Mouse (Mus musculus): ENCODE data around the gene Kl. TPM values are rescaled to one million over a fixed set of nuclear protein-coding genes. Genes with fewer than 3 reads are reported as not detected.

Gene Kl
- polyA plus RNA-seq, 1 experiment from 2014 or later, result 0.46 TPM

DNA sequence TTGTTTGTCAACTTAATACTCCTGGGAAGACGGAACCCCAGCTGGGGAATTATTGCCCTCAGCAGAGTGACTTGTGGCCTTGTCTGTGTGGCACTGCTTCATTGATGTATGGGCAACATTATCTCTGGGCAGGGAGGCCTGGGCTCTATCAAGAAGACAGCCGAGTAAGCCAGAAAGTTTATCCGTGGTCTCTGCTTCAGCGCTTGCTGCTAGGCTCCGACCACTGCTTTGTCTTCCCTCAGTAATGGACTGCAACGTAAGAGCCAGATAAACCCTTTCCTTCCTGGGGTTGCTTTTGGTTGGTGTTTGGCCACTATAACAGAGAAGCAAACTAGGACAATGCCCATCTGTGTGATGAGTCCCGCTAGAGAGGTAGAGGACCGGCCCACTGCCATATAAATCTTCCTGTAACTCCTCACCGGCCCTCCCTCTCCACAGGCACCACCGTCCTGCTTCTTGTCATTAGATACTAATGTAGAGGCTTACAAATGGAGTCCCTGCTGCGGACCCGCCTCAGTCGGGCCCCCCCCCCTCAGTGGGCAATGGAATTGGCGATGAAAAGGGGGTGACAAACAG is 25.1 kb downstream of the Kl start:
- no peak overlapping the region for H3K9ac ChIP-seq (ENCODE audit: low read depth, low read length)
- no peaks in the 10 kb centered on the region; the same call in 1 of the 2 replicates for H3K36me3 ChIP-seq (ENCODE audit: control insufficient read depth, insufficient read depth, low read length)
- H3K4me2 ChIP-seq, result 0 out of 2 replicates have a peak overlapping the region, but pooled peaks have one; percentile 14
- H3K27me3 ChIP-seq (ENCODE audit: control insufficient read depth, insufficient read depth, low read length), result no peaks in the 10 kb centered on the region
- WGBS (ENCODE audit: insufficient replicate concordance), result 43% methylated on average over 14 of the region's 14 CpGs
- no peak overlapping the region for H3K27ac ChIP-seq (ENCODE audit: low read depth, low read length)
- H3K4me3 ChIP-seq (ENCODE audit: low read depth, low read length), result no peak overlapping the region
- ATAC-seq (replicated peaks; ENCODE audit: insufficient number of reproducible peaks, low FRiP score, low TSS enrichment), result 0 out of 2 replicates have a peak, but pooled peaks have one; percentile 31
- H3K9me3 ChIP-seq (replicated peaks; ENCODE audit: control insufficient read depth, low read length), result peaks cover 3% of the 10 kb centered on the region
- H3K4me1 ChIP-seq (ENCODE audit: control insufficient read depth, insufficient read depth, low read length), result 0 out of 2 replicates have a peak, but pooled peaks cover 2% of the 10 kb centered on the region

DNA sequence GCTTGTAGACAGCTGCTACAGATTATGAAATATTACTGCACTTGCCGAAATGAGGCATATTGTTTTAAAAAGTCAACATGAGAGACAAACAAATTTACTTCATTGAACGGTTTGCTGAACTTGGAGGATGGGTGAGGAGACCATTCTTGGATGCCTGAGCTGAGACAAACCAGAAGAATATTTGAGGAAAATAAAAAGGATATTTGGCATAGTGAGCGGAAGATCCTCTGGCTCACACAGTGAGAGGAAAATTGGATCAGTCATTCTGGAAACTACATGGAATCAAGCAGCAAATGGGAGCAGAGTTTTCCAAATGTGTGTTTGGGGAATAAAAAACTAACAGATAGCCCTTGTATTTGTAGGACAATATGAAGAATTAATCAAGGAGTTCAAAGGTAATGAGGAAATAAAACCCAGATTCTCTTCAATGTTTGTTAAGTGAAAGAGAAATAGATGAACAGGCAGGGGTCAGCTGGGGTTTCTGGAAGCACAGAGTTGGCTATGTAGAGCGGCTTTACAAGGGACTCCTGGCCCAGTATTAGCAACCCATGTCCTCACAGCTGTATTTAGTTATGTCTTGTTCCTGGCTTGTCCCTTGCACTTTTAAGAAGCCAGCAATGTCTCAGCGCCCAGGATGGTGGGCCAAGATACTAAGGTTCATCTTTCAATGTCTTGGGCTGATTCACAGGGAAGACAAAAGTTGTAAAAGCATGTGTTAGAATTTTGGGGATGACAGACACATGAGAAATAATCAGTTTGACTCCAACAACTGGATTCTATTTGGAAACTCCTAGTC is 27.1 kb downstream of the Kl start:
- peaks cover 3% of the 10 kb centered on the region for H3K9me3 ChIP-seq (replicated peaks; ENCODE audit: control insufficient read depth, low read length)
- 86% methylated on average over 5 of the region's 5 CpGs for WGBS (ENCODE audit: insufficient replicate concordance)

DNA sequence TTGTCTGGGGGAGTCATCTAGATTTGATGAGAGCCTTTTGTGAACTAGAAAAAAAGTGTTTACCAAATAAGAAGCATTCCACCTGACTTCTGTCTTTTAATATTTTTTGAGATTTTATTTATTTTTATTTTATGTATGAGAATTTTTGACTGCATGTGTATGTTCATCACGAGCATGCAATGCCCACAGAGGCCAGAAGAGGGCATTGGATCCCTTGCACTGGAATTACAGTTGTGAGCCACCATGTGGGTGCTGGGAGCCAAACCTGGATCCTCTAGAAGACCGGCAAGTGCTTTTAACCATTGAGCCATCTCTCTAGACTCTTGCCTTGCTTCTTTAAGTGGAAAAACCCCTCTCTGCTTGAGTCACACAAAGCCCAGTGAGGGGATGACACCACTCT is 29.7 kb downstream of the Kl start:
- H3K4me3 ChIP-seq (ENCODE audit: low read depth, low read length), result no peak overlapping the region
- no peaks in the 10 kb centered on the region for H3K27me3 ChIP-seq (ENCODE audit: control insufficient read depth, insufficient read depth, low read length)
- H3K4me1 ChIP-seq (ENCODE audit: control insufficient read depth, insufficient read depth, low read length), result 0 out of 2 replicates have a peak, but pooled peaks cover 2% of the 10 kb centered on the region
- H3K36me3 ChIP-seq (ENCODE audit: control insufficient read depth, insufficient read depth, low read length), result no peaks in the 10 kb centered on the region; the same call in 1 of the 2 replicates
- peaks cover 3% of the 10 kb centered on the region for H3K9me3 ChIP-seq (replicated peaks; ENCODE audit: control insufficient read depth, low read length)
- no peak overlapping the region for H3K27ac ChIP-seq (ENCODE audit: low read depth, low read length)
- WGBS (ENCODE audit: insufficient replicate concordance), result 85% methylated on average over 2 of the region's 2 CpGs
- H3K4me2 ChIP-seq, result no peak overlapping the region
- H3K9ac ChIP-seq (ENCODE audit: low read depth, low read length), result no peak overlapping the region
- no peak for ATAC-seq (replicated peaks; ENCODE audit: insufficient number of reproducible peaks, low FRiP score, low TSS enrichment)

More for the DNA sequence above, 27.1 kb downstream of the Kl start:
- no peak overlapping the region for H3K4me2 ChIP-seq
- H3K27ac ChIP-seq (ENCODE audit: low read depth, low read length), result no peak overlapping the region
- H3K36me3 ChIP-seq (ENCODE audit: control insufficient read depth, insufficient read depth, low read length), result no peaks in the 10 kb centered on the region; the same call in 1 of the 2 replicates
- H3K4me3 ChIP-seq (ENCODE audit: low read depth, low read length), result no peak overlapping the region
- no peak for ATAC-seq (replicated peaks; ENCODE audit: insufficient number of reproducible peaks, low FRiP score, low TSS enrichment)
- H3K4me1 ChIP-seq (ENCODE audit: control insufficient read depth, insufficient read depth, low read length), result 0 out of 2 replicates have a peak, but pooled peaks cover 2% of the 10 kb centered on the region
- H3K27me3 ChIP-seq (ENCODE audit: control insufficient read depth, insufficient read depth, low read length), result no peaks in the 10 kb centered on the region
- H3K9ac ChIP-seq (ENCODE audit: low read depth, low read length), result no peak overlapping the region

GRCm38 (mm10) chr5:150994096-150994495 is 41.7 kb downstream of the Kl start:
- no peaks in the 10 kb centered on the region for H3K9me3 ChIP-seq (replicated peaks; ENCODE audit: control insufficient read depth, low read length)
- WGBS (ENCODE audit: insufficient replicate concordance), result 79% methylated on average over 7 of the region's 7 CpGs
- H3K27me3 ChIP-seq (ENCODE audit: control insufficient read depth, insufficient read depth, low read length), result no peaks in the 10 kb centered on the region
- no peak overlapping the region for H3K27ac ChIP-seq (ENCODE audit: low read depth, low read length)
- H3K9ac ChIP-seq (ENCODE audit: low read depth, low read length), result no peak overlapping the region
- H3K4me1 ChIP-seq (ENCODE audit: control insufficient read depth, insufficient read depth, low read length), result no peaks in the 10 kb centered on the region
- H3K4me3 ChIP-seq (ENCODE audit: low read depth, low read length), result no peak overlapping the region
- ATAC-seq (replicated peaks; ENCODE audit: insufficient number of reproducible peaks, low FRiP score, low TSS enrichment), result no peak
- no peak overlapping the region for H3K4me2 ChIP-seq
- no peaks in the 10 kb centered on the region for H3K36me3 ChIP-seq (ENCODE audit: control insufficient read depth, insufficient read depth, low read length)

- Histone ChIP-seq H3K27me3 (ENCODE audit: control insufficient read depth, insufficient read depth, low read length) (no peaks in the 10 kb centered on the region), H3K9me3 (replicated peaks; ENCODE audit: control insufficient read depth, low read length) (no peaks in the 10 kb centered on the region), H3K36me3 (ENCODE audit: control insufficient read depth, insufficient read depth, low read length) (no peaks in the 10 kb centered on the region), H3K4me3 (ENCODE audit: low read depth, low read length) (no peak overlapping the region), H3K27ac (ENCODE audit: low read depth, low read length) (no peak overlapping the region), H3K4me1 (ENCODE audit: control insufficient read depth, insufficient read depth, low read length) (no peaks in the 10 kb centered on the region), H3K9ac (ENCODE audit: low read depth, low read length) (no peak overlapping the region), H3K4me2 (no peak overlapping the region)
- WGBS (ENCODE audit: insufficient replicate concordance), result 68% methylated on average over 2 of the region's 2 CpGs
- ATAC-seq (replicated peaks; ENCODE audit: insufficient number of reproducible peaks, low FRiP score, low TSS enrichment), result no peak
Observed at GRCm38 (mm10) chr5:150996586-150996985, 44.2 kb downstream of the Kl start.

DNA sequence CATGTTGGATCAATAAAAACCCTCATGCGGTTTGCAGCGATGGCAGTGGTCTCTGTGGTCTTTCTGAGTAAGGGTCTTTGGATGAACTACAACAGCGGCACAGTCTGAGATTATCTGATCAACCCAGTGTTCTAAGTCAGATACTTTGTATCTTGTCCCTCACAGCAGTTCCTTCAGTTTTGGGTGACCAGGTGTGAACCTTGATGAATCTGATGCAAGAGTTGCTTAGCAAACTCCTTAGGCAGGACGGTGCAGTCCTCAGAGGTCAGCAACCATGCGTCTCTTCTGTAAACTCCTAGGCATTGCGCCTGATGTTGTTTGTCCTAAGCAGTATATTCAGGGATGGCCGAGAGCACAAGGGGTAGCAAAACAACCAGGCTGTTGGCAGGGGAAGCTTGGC is 48.7 kb downstream of the Kl start:
- H3K4me3 ChIP-seq (ENCODE audit: low read depth, low read length), result no peak overlapping the region
- H3K36me3 ChIP-seq (ENCODE audit: control insufficient read depth, insufficient read depth, low read length), result no peaks in the 10 kb centered on the region
- no peak overlapping the region for H3K9ac ChIP-seq (ENCODE audit: low read depth, low read length)
- ATAC-seq (replicated peaks; ENCODE audit: insufficient number of reproducible peaks, low FRiP score, low TSS enrichment), result no peak
- H3K4me1 ChIP-seq (ENCODE audit: control insufficient read depth, insufficient read depth, low read length), result no peaks in the 10 kb centered on the region
- no peaks in the 10 kb centered on the region for H3K27me3 ChIP-seq (ENCODE audit: control insufficient read depth, insufficient read depth, low read length)
- H3K4me2 ChIP-seq, result no peak overlapping the region
- 78% methylated on average over 7 of the region's 7 CpGs for WGBS (ENCODE audit: insufficient replicate concordance)
- H3K27ac ChIP-seq (ENCODE audit: low read depth, low read length), result no peak overlapping the region
- H3K9me3 ChIP-seq (replicated peaks; ENCODE audit: control insufficient read depth, low read length), result no peaks in the 10 kb centered on the region

GRCm38 (mm10) chr5:151002051-151002450 is 49.6 kb downstream of the Kl start:
- Histone ChIP-seq H3K27ac (ENCODE audit: low read depth, low read length) (no peak overlapping the region), H3K9ac (ENCODE audit: low read depth, low read length) (no peak overlapping the region), H3K9me3 (replicated peaks; ENCODE audit: control insufficient read depth, low read length) (no peaks in the 10 kb centered on the region), H3K27me3 (ENCODE audit: control insufficient read depth, insufficient read depth, low read length) (no peaks in the 10 kb centered on the region), H3K4me1 (ENCODE audit: control insufficient read depth, insufficient read depth, low read length) (no peaks in the 10 kb centered on the region), H3K36me3 (ENCODE audit: control insufficient read depth, insufficient read depth, low read length) (no peaks in the 10 kb centered on the region), H3K4me2 (no peak overlapping the region), H3K4me3 (ENCODE audit: low read depth, low read length) (no peak overlapping the region)
- 90% methylated on average over 4 of the region's 4 CpGs for WGBS (ENCODE audit: insufficient replicate concordance)
- ATAC-seq (replicated peaks; ENCODE audit: insufficient number of reproducible peaks, low FRiP score, low TSS enrichment), result no peak

- H3K4me3 ChIP-seq (ENCODE audit: low read depth, low read length), result no peak overlapping the region
- no peak for ATAC-seq (replicated peaks; ENCODE audit: insufficient number of reproducible peaks, low FRiP score, low TSS enrichment)
- no peaks in the 10 kb centered on the region for H3K36me3 ChIP-seq (ENCODE audit: control insufficient read depth, insufficient read depth, low read length)
- no peaks in the 10 kb centered on the region for H3K27me3 ChIP-seq (ENCODE audit: control insufficient read depth, insufficient read depth, low read length)
- H3K9ac ChIP-seq (ENCODE audit: low read depth, low read length), result no peak overlapping the region
- no peak overlapping the region for H3K4me2 ChIP-seq
- 50% methylated on average over 1 of the region's 1 CpGs for WGBS (ENCODE audit: insufficient replicate concordance)
- H3K4me1 ChIP-seq (ENCODE audit: control insufficient read depth, insufficient read depth, low read length), result no peaks in the 10 kb centered on the region
- H3K9me3 ChIP-seq (replicated peaks; ENCODE audit: control insufficient read depth, low read length), result no peaks in the 10 kb centered on the region
- no peak overlapping the region for H3K27ac ChIP-seq (ENCODE audit: low read depth, low read length)
Observed at GRCm38 (mm10) chr5:151004216-151004755, 51.9 kb downstream of the Kl start.

Data from heart, embryonic 11.5 days (tissue).